Mouse (Mus musculus) intestine, embryonic 15.5 days (tissue): Measurements from ENCODE around the gene Actn1. TPM values are rescaled to one million over a fixed set of nuclear protein-coding genes. Genes with fewer than 3 reads are reported as not detected.

Source experiments
- ATAC-seq: fragments of 200-750 bp; cut with Nextera tagmentation; 2 replicates; pipeline ENCODE4 v1.8.0; 2017; ENCODE audit warnings: moderate TSS enrichment, moderate library complexity
- H3K27ac ChIP-seq: fragments of 300-500 bp; sonication (generic); 2 replicates; pipeline ENCODE4 v1.5.1; 2015; ENCODE audit warnings: mild to moderate bottlenecking, inconsistent platforms
- H3K27me3 ChIP-seq: fragments of 300-500 bp; sonication (generic); replicated peaks from 2 replicates; pipeline ENCODE4 v1.6.1; 2015; ENCODE audit warnings: inconsistent platforms
- H3K36me3 ChIP-seq: fragments of 300-500 bp; sonication (generic); 2 replicates; pipeline ENCODE4 v1.6.1; 2015; ENCODE audit warnings: inconsistent platforms
- H3K4me1 ChIP-seq: fragments of 300-500 bp; sonication (generic); replicated peaks from 2 replicates; pipeline ENCODE4 v1.6.1; 2015; ENCODE audit warnings: inconsistent platforms
- H3K4me2 ChIP-seq: fragments of 300-500 bp; sonication (generic); replicated peaks from 2 replicates; pipeline ENCODE4 v1.6.1; 2015; ENCODE audit warnings: mild to moderate bottlenecking, inconsistent platforms
- H3K4me3 ChIP-seq: fragments of 300-500 bp; sonication (generic); replicated peaks from 2 replicates; pipeline ENCODE4 v1.5.1; 2015; ENCODE audit warnings: inconsistent platforms
- H3K9ac ChIP-seq: fragments of 300-500 bp; sonication (generic); 2 replicates; pipeline ENCODE4 v1.6.1; 2015; ENCODE audit warnings: inconsistent platforms
- H3K9me3 ChIP-seq: fragments of 300-500 bp; sonication (generic); 2 replicates; pipeline ENCODE4 v1.6.1; 2016; ENCODE audit warnings: inconsistent platforms
- WGBS: fragments of 180-500 bp; shearing (Covaris S2); methylation state at CpG from one replicate; pipeline ENCODE4 v1.1.7; 2015; 5-methylcytosine and 5-hydroxymethylcytosine counted together
- polyA plus RNA-seq: library from polyadenylated mRNA; unstranded; fragments of >200 nt; fragmentation: Nextera tagmentation; extraction: Ambion mirVana; gene quantifications from 2 replicates; pipeline ENCODE4 v1.2.1, GENCODE M21; 2015

The Actn1 gene
- polyA plus RNA-seq, 1 experiment from 2014 or later: 53.6 TPM

DNA sequence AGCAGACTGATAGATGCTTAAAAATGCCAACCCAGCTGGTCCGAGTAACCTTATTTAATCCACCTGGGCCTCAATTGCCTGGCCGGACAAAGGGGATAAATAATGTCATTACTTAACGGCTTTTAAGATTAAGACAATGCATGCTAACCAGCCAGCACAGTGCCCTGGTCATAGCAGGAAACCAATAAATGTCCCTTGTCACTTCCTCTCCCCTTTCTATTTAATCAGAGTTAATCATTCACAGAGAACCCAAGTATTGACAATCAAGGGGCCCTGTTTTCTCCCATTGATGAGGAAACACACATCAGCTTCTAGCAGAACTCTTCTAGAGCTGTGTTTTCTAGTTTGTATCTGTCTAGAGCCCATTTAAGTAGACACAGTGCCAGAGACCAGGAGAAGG is 41.4 kb downstream of the Actn1 start:
- peak overlapping the region; percentile 28 for H3K4me2 ChIP-seq
- H3K9me3 ChIP-seq: no peaks in the 10 kb centered on the region
- no peak overlapping the region for H3K9ac ChIP-seq
- H3K27me3 ChIP-seq: no peaks in the 10 kb centered on the region
- WGBS: 58% methylated on average over 3 of the region's 3 CpGs
- H3K4me1 ChIP-seq: peaks cover 80% of the 10 kb centered on the region
- H3K27ac ChIP-seq: peak overlapping the region; percentile 83
- peak; percentile 76 for ATAC-seq
- H3K36me3 ChIP-seq: no peaks in the 10 kb centered on the region
- H3K4me3 ChIP-seq: no peak overlapping the region

GRCm38 (mm10) chr12:80218045-80218611 is 42.0 kb downstream of the Actn1 start:
- Histone ChIP-seq H3K9me3 (no peaks in the 10 kb centered on the region), H3K27me3 (no peaks in the 10 kb centered on the region), H3K9ac (no peak overlapping the region), H3K4me3 (no peak overlapping the region), H3K36me3 (no peaks in the 10 kb centered on the region), H3K4me1 (peaks cover 80% of the 10 kb centered on the region), H3K27ac (peak overlapping the region; percentile 83), H3K4me2 (peak overlapping the region; percentile 28; the same call in 1 of the 2 replicates)
- WGBS: 38% methylated on average over 4 of the region's 4 CpGs
- peak; percentile 29 for ATAC-seq

DNA sequence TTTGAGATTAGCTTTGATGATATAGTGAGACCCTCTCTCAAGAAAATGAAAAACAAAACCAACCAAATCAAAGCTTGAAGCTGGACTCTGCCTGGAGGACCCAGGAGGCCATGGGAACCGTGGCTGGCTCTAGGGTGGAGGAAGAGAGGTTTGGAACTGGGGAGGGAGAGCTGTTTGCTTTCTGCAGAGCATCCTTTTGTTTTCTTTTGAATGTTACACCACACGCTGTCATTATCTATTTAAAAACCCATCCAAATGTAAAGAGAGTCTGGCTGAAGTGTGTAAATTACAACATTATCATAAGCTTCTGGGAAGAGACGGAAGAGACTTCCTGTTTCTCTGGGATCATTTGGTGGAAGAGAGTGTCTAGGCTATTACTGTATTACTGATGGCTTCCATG is 43.1 kb downstream of the Actn1 start:
- H3K4me2 ChIP-seq: no peak overlapping the region
- no peak overlapping the region for H3K9ac ChIP-seq
- peaks cover 75% of the 10 kb centered on the region for H3K4me1 ChIP-seq
- H3K4me3 ChIP-seq: no peak overlapping the region
- peak overlapping the region; percentile 83 for H3K27ac ChIP-seq
- H3K36me3 ChIP-seq: no peaks in the 10 kb centered on the region
- 48% methylated on average over 3 of the region's 3 CpGs for WGBS
- H3K27me3 ChIP-seq: no peaks in the 10 kb centered on the region
- H3K9me3 ChIP-seq: no peaks in the 10 kb centered on the region
- no peak for ATAC-seq

- no peaks in the 10 kb centered on the region for H3K9me3 ChIP-seq
- no peak overlapping the region for H3K4me2 ChIP-seq
- 19% methylated on average over 6 of the region's 6 CpGs for WGBS
- H3K27ac ChIP-seq: peak overlapping the region; percentile 83
- H3K36me3 ChIP-seq: no peaks in the 10 kb centered on the region
- no peak overlapping the region for H3K9ac ChIP-seq
- no peak overlapping the region for H3K4me3 ChIP-seq
- peaks cover 76% of the 10 kb centered on the region for H3K4me1 ChIP-seq
- ATAC-seq: peak; percentile 65
- H3K27me3 ChIP-seq: no peaks in the 10 kb centered on the region
Measured at GRCm38 (mm10) chr12:80216258-80216881, 43.8 kb downstream of the Actn1 start.

- H3K4me1 ChIP-seq: peaks cover 70% of the 10 kb centered on the region
- no peaks in the 10 kb centered on the region for H3K27me3 ChIP-seq
Measured at GRCm38 (mm10) chr12:80213810-80214209, 46.4 kb downstream of the Actn1 start.

GRCm38 (mm10) chr12:80213263-80213662 is 46.9 kb downstream of the Actn1 start:
- Histone ChIP-seq H3K4me1 (peaks cover 65% of the 10 kb centered on the region), H3K9me3 (no peaks in the 10 kb centered on the region), H3K36me3 (no peaks in the 10 kb centered on the region), H3K27me3 (no peaks in the 10 kb centered on the region), H3K27ac (no peak overlapping the region), H3K4me3 (no peak overlapping the region), H3K9ac (no peak overlapping the region), H3K4me2 (no peak overlapping the region)
- WGBS: 44% methylated on average over 4 of the region's 4 CpGs
- no peak for ATAC-seq

More at GRCm38 (mm10) chr12:80213810-80214209, 46.4 kb downstream of the Actn1 start:
- no peak for ATAC-seq
- Histone ChIP-seq H3K27ac (no peak overlapping the region), H3K36me3 (no peaks in the 10 kb centered on the region), H3K9ac (no peak overlapping the region), H3K9me3 (no peaks in the 10 kb centered on the region), H3K4me3 (no peak overlapping the region), H3K4me2 (no peak overlapping the region)
- WGBS: 64% methylated on average over 8 of the region's 8 CpGs

DNA sequence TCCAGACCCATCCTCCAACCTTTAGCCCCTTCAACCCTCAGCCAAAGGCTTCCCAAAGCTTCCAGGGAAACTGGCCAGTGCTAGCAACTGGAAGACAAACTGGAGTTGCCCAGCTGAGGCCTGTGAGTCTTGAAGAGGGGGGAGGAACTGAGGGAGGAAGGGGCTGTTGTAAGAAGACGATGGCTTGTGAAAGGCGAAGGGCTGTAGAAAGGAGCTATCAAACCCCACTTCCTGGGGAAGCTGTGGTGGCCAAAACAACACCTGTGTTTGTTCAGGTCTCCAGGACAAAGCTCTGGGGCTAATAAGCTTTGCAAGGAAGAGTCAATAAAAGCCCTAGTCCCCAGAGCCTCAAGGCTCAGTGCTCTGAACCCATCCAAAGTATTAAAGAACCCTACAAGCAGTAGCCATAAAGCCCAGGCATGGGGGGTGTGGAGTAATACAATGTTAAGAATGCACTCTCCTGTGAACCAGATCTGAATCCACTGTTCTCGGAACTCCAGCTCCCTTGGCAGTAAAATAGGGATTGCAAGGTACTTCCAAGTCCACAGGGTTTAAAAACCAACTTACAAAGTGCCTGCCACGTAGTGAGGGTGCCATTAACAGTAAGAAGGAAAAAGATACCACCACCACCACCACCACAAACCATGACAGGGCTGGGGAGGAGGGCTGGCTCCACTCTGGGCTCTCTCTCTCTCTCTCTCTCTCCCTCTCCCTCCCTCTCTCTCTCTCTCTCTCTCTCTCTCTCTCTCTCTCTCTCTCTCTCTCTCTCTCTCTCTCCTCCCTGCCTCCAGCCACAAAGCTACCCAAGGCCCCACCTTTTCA is 49.2 kb downstream of the Actn1 start:
- H3K36me3 ChIP-seq: peaks cover 5% of the 10 kb centered on the region; the same call in 1 of the 2 replicates
- ATAC-seq: no peak
- WGBS: 42% methylated on average over 4 of the region's 4 CpGs
- H3K4me1 ChIP-seq: peaks cover 43% of the 10 kb centered on the region
- no peaks in the 10 kb centered on the region for H3K27me3 ChIP-seq
- no peak overlapping the region for H3K4me3 ChIP-seq
- no peaks in the 10 kb centered on the region for H3K9me3 ChIP-seq
- no peak overlapping the region for H3K4me2 ChIP-seq
- no peak overlapping the region for H3K9ac ChIP-seq
- H3K27ac ChIP-seq: peak overlapping the region; percentile 28

DNA sequence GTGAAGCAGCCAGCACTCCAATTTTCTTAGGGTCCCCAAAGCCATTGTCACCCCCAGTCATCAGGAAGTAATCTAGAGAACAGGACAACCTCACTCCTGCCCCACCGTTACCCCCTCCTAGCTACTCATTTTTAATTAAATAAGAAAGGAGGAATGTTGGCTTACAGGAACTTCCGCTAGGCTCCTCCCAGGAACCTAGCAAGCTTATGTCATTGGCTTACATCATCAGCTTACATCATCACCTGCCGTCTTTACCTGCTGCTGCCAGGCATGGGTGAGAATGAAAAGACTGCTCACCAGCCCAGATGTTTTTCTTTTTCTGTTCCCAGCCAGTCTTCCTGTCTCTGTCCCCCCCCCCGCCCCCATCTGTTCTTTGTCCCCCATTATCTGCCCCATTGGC is 50.3 kb downstream of the Actn1 start:
- peak overlapping the region; percentile 1; the same call in 1 of the 2 replicates for H3K27ac ChIP-seq
- peaks cover 8% of the 10 kb centered on the region; the same call in 1 of the 2 replicates for H3K36me3 ChIP-seq
- H3K9ac ChIP-seq: no peak overlapping the region
- H3K4me3 ChIP-seq: no peak overlapping the region
- WGBS: 80% methylated on average over 4 of the region's 4 CpGs
- peaks cover 37% of the 10 kb centered on the region for H3K4me1 ChIP-seq
- H3K9me3 ChIP-seq: no peaks in the 10 kb centered on the region
- ATAC-seq: no peak
- H3K27me3 ChIP-seq: no peaks in the 10 kb centered on the region
- no peak overlapping the region for H3K4me2 ChIP-seq

GRCm38 (mm10) chr12:80208126-80208820 is 51.9 kb downstream of the Actn1 start:
- Histone ChIP-seq H3K36me3 (peaks cover 16% of the 10 kb centered on the region), H3K4me2 (no peak overlapping the region), H3K9me3 (no peaks in the 10 kb centered on the region), H3K27me3 (no peaks in the 10 kb centered on the region), H3K27ac (peak overlapping the region; percentile 48; the same call in 1 of the 2 replicates), H3K4me3 (no peak overlapping the region), H3K4me1 (peaks cover 27% of the 10 kb centered on the region), H3K9ac (no peak overlapping the region)
- 53% methylated on average over 19 of the region's 19 CpGs for WGBS
- ATAC-seq: peak; percentile 50

GRCm38 (mm10) chr12:80203284-80203683 is 56.9 kb downstream of the Actn1 start:
- no peak overlapping the region for H3K4me3 ChIP-seq
- H3K27ac ChIP-seq: no peak overlapping the region
- 90% methylated on average over 4 of the region's 4 CpGs for WGBS
- ATAC-seq: no peak
- H3K27me3 ChIP-seq: no peaks in the 10 kb centered on the region
- H3K9ac ChIP-seq: no peak overlapping the region
- no peaks in the 10 kb centered on the region for H3K4me1 ChIP-seq
- H3K9me3 ChIP-seq: no peaks in the 10 kb centered on the region
- H3K4me2 ChIP-seq: no peak overlapping the region
- H3K36me3 ChIP-seq: peaks cover 22% of the 10 kb centered on the region

DNA sequence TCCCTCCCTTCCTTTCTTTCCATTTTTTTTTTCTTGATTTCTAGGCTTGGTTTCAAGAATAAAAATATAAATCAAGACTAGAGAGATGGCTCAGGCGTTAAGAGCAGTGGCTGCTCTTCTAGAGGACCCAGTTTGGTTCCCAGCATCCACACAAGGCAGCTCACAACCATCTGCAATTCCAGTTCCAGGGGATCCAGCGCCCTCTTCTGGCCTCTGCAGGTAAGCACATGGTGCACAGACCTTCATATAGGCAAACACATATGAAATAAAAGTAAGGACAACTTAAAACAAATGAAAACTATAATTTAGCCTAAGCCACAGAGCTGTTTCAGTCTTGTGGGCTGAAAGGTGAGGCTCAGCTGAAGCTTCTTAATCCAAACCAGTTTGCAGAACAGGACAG is 60.4 kb downstream of the Actn1 start:
- Histone ChIP-seq H3K27ac (no peak overlapping the region), H3K9ac (no peak overlapping the region), H3K9me3 (no peaks in the 10 kb centered on the region), H3K4me3 (no peak overlapping the region), H3K27me3 (no peaks in the 10 kb centered on the region), H3K4me2 (no peak overlapping the region), H3K36me3 (peaks cover 30% of the 10 kb centered on the region), H3K4me1 (no peaks in the 10 kb centered on the region)
- 70% methylated on average over 2 of the region's 2 CpGs for WGBS
- no peak for ATAC-seq

DNA sequence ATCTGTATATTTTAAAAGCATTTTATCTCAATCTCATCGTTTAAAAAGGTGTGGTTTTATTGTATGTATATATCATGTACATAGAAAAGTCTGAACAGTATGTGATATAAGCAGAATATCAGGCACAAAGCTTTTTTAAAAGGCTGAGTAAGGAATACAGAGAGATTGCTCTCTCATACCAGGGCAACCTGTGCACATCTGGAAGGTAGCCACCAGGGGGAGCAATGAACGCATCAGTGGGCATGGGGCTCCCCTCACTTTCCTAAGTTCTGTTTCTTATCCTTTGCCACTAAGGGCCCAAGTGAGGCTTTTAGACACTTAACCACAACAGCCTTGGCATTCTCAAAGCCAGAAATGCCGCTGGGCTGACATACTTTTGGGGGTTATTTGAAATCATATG is 61.7 kb downstream of the Actn1 start:
- H3K4me3 ChIP-seq: no peak overlapping the region
- H3K9me3 ChIP-seq: no peaks in the 10 kb centered on the region
- WGBS: 19% methylated on average over 3 of the region's 3 CpGs
- H3K36me3 ChIP-seq: peaks cover 24% of the 10 kb centered on the region
- no peak overlapping the region for H3K4me2 ChIP-seq
- ATAC-seq: peak; percentile 74; the same call in 1 of the 2 replicates
- H3K27me3 ChIP-seq: no peaks in the 10 kb centered on the region
- no peak overlapping the region for H3K27ac ChIP-seq
- H3K9ac ChIP-seq: no peak overlapping the region
- H3K4me1 ChIP-seq: no peaks in the 10 kb centered on the region
